Mouse (Mus musculus) MEL (cell line): ENCODE data around the gene Abhd15.

Experiments
- CHD2 ChIP-seq: IDR thresholded peaks from 2 replicates; pipeline ENCODE4 v1.6.1; 2011; ENCODE audit warnings: low read length, improper control_type of control experiment
- CTCF ChIP-seq, 3 experiments: IDR thresholded peaks in 2 of 3; conservative IDR thresholded peaks in 1 of 3; 2 replicates each; pipeline ENCODE4 v1.5.1; 2011 to 2012; ENCODE audit warnings: low read length in 3 of 3, low read depth in 2 of 3, mild to moderate bottlenecking in 2 of 3, improper control_type of control experiment in 1 of 3, inconsistent platforms in 1 of 3, mixed read lengths in 1 of 3, moderate library complexity in 1 of 3; ENCODE audit not compliant: control insufficient read depth in 1 of 3, insufficient read depth in 1 of 3, poor library complexity in 1 of 3, severe bottlenecking in 1 of 3
- EP300 ChIP-seq, 2 experiments: IDR thresholded peaks; 2 replicates each; pipeline ENCODE4 v1.6.1; 2011; ENCODE audit warnings: improper control_type of control experiment in 2 of 2, low read length in 2 of 2, low read depth in 1 of 2, mild to moderate bottlenecking in 1 of 2
- MAFK ChIP-seq: IDR thresholded peaks from 2 replicates; pipeline ENCODE4 v1.6.1; 2011; ENCODE audit warnings: low read depth, mild to moderate bottlenecking, low read length, improper control_type of control experiment, borderline replicate concordance
- MYB ChIP-seq: IDR thresholded peaks from 2 replicates; pipeline ENCODE4 v1.6.1; 2011; ENCODE audit warnings: mild to moderate bottlenecking, low read depth, low read length, improper control_type of control experiment
- POLR2A ChIP-seq, 2 experiments: IDR thresholded peaks; 2 replicates each; pipeline ENCODE4 v1.6.1; 2011 to 2012; ENCODE audit warnings: low read length in 2 of 2, mild to moderate bottlenecking in 2 of 2, control low read depth in 1 of 2, improper control_type of control experiment in 1 of 2, low read depth in 1 of 2, moderate library complexity in 1 of 2; ENCODE audit not compliant: control insufficient read depth in 1 of 2, insufficient read depth in 1 of 2, poor library complexity in 1 of 2
- TBP ChIP-seq: IDR thresholded peaks from 2 replicates; pipeline ENCODE4 v1.8.0; 2011; ENCODE audit warnings: low read depth, low read length, improper control_type of control experiment
- USF1 ChIP-seq: IDR thresholded peaks from 2 replicates; pipeline ENCODE4 v1.6.1; 2014; ENCODE audit warnings: low read depth, mild to moderate bottlenecking, inconsistent platforms, low read length, improper control_type of control experiment, moderate library complexity
- ZC3H11A ChIP-seq: IDR thresholded peaks from 2 replicates; pipeline ENCODE4 v1.6.1; 2012; ENCODE audit warnings: low read depth, mild to moderate bottlenecking, inconsistent platforms, low read length, improper control_type of control experiment

GRCm38 (mm10) chr11:77472775-77473174 lies 42.1 kb upstream of the Abhd15 start:
- TF ChIP-seq TBP (no peak), POLR2A (IDR thresholded peaks at IDR 0.05; ENCODE audit: control insufficient read depth in 1 of 2, insufficient read depth in 1 of 2, low read depth in 1 of 2, low read length in 2 of 2, poor library complexity in 1 of 2) (no peak), MAFK (no peak), CTCF (IDR thresholded peaks at IDR 0.05 in 2 of 3, conservative IDR thresholded peaks at IDR 0.05 in 1 of 3; ENCODE audit: control insufficient read depth in 1 of 3, insufficient read depth in 1 of 3, low read depth in 2 of 3, low read length in 3 of 3, poor library complexity in 1 of 3, severe bottlenecking in 1 of 3) (no peak), ZC3H11A (no peak), EP300 (IDR thresholded peaks at IDR 0.05; ENCODE audit: low read depth in 1 of 2, low read length in 2 of 2) (no peak), CHD2 (no peak), MYB (no peak), USF1 (no peak)
